Mouse (Mus musculus): ENCODE data around the gene Zmiz1.

Zmiz1 gene

GRCm38 (mm10) chr14:25456666-25457433, 2.1 kb upstream of the Zmiz1 start:
- DNase-seq (ENCODE audit: low spot score), result no peak

GRCm38 (mm10) chr14:25457434-25457957, 1.5 kb upstream of the Zmiz1 start:
- peak; percentile 95 for DNase-seq (ENCODE audit: low spot score)

- DNase-seq (ENCODE audit: low spot score), result no peak
Measured at GRCm38 (mm10) chr14:25458111-25459015, 622 bp upstream of the Zmiz1 start.

- peak; percentile 67 for DNase-seq (ENCODE audit: low spot score)
Measured at GRCm38 (mm10) chr14:25459394-25459997, 511 bp downstream of the Zmiz1 start.

GRCm38 (mm10) chr14:25459998-25460800, 1.2 kb downstream of the Zmiz1 start:
- DNase-seq (ENCODE audit: low spot score), result peak; percentile 60

- DNase-seq (ENCODE audit: low spot score), result peak; percentile 48
Measured at GRCm38 (mm10) chr14:25460801-25461675, 2.1 kb downstream of the Zmiz1 start.

- peak; percentile 2 for DNase-seq (ENCODE audit: low spot score)
Measured at GRCm38 (mm10) chr14:25461676-25462385, 2.8 kb downstream of the Zmiz1 start.

GRCm38 (mm10) chr14:25462975-25463374, 4.0 kb downstream of the Zmiz1 start:
- no peak for DNase-seq (ENCODE audit: low spot score)

GRCm38 (mm10) chr14:25463919-25464318, 4.9 kb downstream of the Zmiz1 start:
- no peak for DNase-seq (ENCODE audit: low spot score)

GRCm38 (mm10) chr14:25464611-25465307, 5.8 kb downstream of the Zmiz1 start:
- DNase-seq (ENCODE audit: low spot score), result no peak

GRCm38 (mm10) chr14:25466361-25466760, 7.4 kb downstream of the Zmiz1 start:
- DNase-seq (ENCODE audit: low spot score), result no peak

- no peak for DNase-seq (ENCODE audit: low spot score)
Measured at GRCm38 (mm10) chr14:25467911-25468668, 9.1 kb downstream of the Zmiz1 start.

- DNase-seq (ENCODE audit: low spot score), result no peak
Measured at GRCm38 (mm10) chr14:25468891-25469529, 10.0 kb downstream of the Zmiz1 start.

GRCm38 (mm10) chr14:25470224-25470805, 11.3 kb downstream of the Zmiz1 start:
- no peak for DNase-seq (ENCODE audit: low spot score)

- no peak for DNase-seq (ENCODE audit: low spot score)
Measured at GRCm38 (mm10) chr14:25471035-25471434, 12.1 kb downstream of the Zmiz1 start.

- no peak for DNase-seq (ENCODE audit: low spot score)
Measured at GRCm38 (mm10) chr14:25472096-25472861, 13.3 kb downstream of the Zmiz1 start.
